Mouse (Mus musculus) heart, embryonic 12.5 days (tissue): ENCODE results near the gene Mdfi. TPM values are rescaled to one million over a fixed set of nuclear protein-coding genes. Genes with fewer than 3 reads are reported as not detected.

Experiments used
- ATAC-seq: fragments of 200-750 bp; cut with Nextera tagmentation; 2 replicates; pipeline ENCODE4 v1.8.0; 2017; ENCODE audit warnings: moderate TSS enrichment, moderate library complexity; ENCODE audit not compliant: insufficient number of reproducible peaks, low FRiP score
- H3K27ac ChIP-seq: fragments of 300-500 bp; sonication (generic); 2 replicates; pipeline ENCODE4 v1.5.1; 2016; ENCODE audit warnings: mild to moderate bottlenecking, moderate library complexity; ENCODE audit not compliant: poor library complexity, severe bottlenecking
- H3K27me3 ChIP-seq: fragments of 300-500 bp; sonication (generic); replicated peaks from 2 replicates; pipeline ENCODE4 v1.6.1; 2016; ENCODE audit warnings: mild to moderate bottlenecking, moderate library complexity
- H3K36me3 ChIP-seq: fragments of 300-500 bp; sonication (generic); 2 replicates; pipeline ENCODE4 v1.6.1; 2016; ENCODE audit warnings: mild to moderate bottlenecking, moderate library complexity
- H3K4me1 ChIP-seq: fragments of 300-500 bp; sonication (generic); replicated peaks from 2 replicates; pipeline ENCODE4 v1.6.1; 2016; ENCODE audit warnings: mild to moderate bottlenecking
- H3K4me2 ChIP-seq: fragments of 300-500 bp; sonication (generic); 2 replicates; pipeline ENCODE4 v1.6.1; 2016; ENCODE audit warnings: mild to moderate bottlenecking, moderate library complexity
- H3K4me3 ChIP-seq: fragments of 300-500 bp; sonication (generic); 2 replicates; pipeline ENCODE4 v1.5.1; 2016; ENCODE audit warnings: mild to moderate bottlenecking
- H3K9ac ChIP-seq: fragments of 300-500 bp; sonication (generic); 2 replicates; pipeline ENCODE4 v1.6.1; 2016; ENCODE audit warnings: mild to moderate bottlenecking, moderate library complexity
- H3K9me3 ChIP-seq: fragments of 300-500 bp; sonication (generic); replicated peaks from 2 replicates; pipeline ENCODE4 v1.6.1; 2016; ENCODE audit warnings: mild to moderate bottlenecking, moderate library complexity
- WGBS: fragments of 180-500 bp; shearing (Covaris S2); methylation state at CpG from one replicate; pipeline ENCODE4 v1.1.7; 2016; 5-methylcytosine and 5-hydroxymethylcytosine counted together
- polyA plus RNA-seq: library from polyadenylated mRNA; unstranded; fragments of >200 nt; fragmentation: Nextera tagmentation; extraction: Ambion mirVana; gene quantifications from 2 replicates; pipeline ENCODE4 v1.2.1, GENCODE M21; 2016

Gene Mdfi
- polyA plus RNA-seq, 1 experiment from 2014 or later = 11.1 TPM

GRCm38 (mm10) chr17:47802806-47803205, 31.7 kb downstream of the Mdfi start:
- Histone ChIP-seq H3K4me2 (no peak overlapping the region), H3K27me3 (no peaks in the 10 kb centered on the region), H3K9me3 (no peaks in the 10 kb centered on the region), H3K36me3 (no peaks in the 10 kb centered on the region), H3K27ac (no peak overlapping the region), H3K9ac (no peak overlapping the region), H3K4me1 (peaks cover 15% of the 10 kb centered on the region), H3K4me3 (no peak overlapping the region)
- ATAC-seq = no peak
- WGBS = 10% methylated on average over 8 of the region's 8 CpGs

- H3K27me3 ChIP-seq = no peaks in the 10 kb centered on the region
- H3K36me3 ChIP-seq = no peaks in the 10 kb centered on the region
- WGBS = 70% methylated on average over 9 of the region's 9 CpGs
- H3K4me2 ChIP-seq = no peak overlapping the region
- ATAC-seq = no peak
- H3K27ac ChIP-seq = no peak overlapping the region
- no peak overlapping the region for H3K4me3 ChIP-seq
- H3K4me1 ChIP-seq = peaks cover 35% of the 10 kb centered on the region
- peaks cover 3% of the 10 kb centered on the region for H3K9me3 ChIP-seq
- H3K9ac ChIP-seq = no peak overlapping the region
Observed at GRCm38 (mm10) chr17:47797383-47797782, 37.1 kb downstream of the Mdfi start.

GRCm38 (mm10) chr17:47796968-47797367, 37.5 kb downstream of the Mdfi start:
- Histone ChIP-seq H3K27ac (no peak overlapping the region), H3K9ac (no peak overlapping the region), H3K27me3 (no peaks in the 10 kb centered on the region), H3K4me1 (peaks cover 35% of the 10 kb centered on the region), H3K36me3 (no peaks in the 10 kb centered on the region), H3K4me2 (no peak overlapping the region), H3K9me3 (peaks cover 3% of the 10 kb centered on the region), H3K4me3 (no peak overlapping the region)
- WGBS = 58% methylated on average over 4 of the region's 4 CpGs
- no peak for ATAC-seq

DNA sequence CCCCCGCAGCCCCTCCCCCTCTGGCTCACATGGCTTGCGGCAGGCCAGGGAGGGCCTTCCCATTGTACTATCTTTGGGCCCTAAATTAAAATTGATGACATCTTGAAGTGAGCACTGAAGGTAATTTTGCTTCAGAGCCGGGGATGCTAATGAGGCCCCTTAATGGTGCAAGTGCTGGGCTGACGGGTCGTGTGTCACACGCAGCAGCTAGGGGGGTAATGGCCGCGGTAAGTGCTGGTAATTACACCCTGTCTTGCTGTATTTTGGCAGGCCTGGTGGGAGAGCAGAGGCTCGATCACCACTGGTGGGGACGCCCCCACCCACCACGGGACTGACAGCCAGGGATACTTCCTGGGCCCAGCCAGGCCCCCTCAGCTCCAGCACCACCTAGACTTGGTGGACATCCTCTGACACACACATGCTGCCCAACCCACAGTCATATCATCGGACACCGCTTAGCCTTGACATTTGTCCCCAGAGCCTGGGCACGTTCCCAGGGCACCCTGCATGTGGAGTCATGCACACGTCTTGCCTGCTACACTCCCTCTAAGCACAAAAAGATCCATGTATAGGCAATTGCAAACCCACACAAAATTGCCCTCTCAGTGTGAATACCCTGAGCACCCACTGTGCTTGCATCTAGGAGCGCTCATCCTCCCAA, 38.2 kb downstream of the Mdfi start:
- peak overlapping the region; percentile 36 for H3K4me2 ChIP-seq
- H3K4me1 ChIP-seq = peaks cover 35% of the 10 kb centered on the region
- H3K27me3 ChIP-seq = no peaks in the 10 kb centered on the region
- no peak overlapping the region for H3K27ac ChIP-seq
- 53% methylated on average over 16 of the region's 16 CpGs for WGBS
- H3K4me3 ChIP-seq = no peak overlapping the region
- peaks cover 6% of the 10 kb centered on the region for H3K36me3 ChIP-seq
- H3K9ac ChIP-seq = no peak overlapping the region
- peaks cover 3% of the 10 kb centered on the region for H3K9me3 ChIP-seq
- no peak for ATAC-seq

DNA sequence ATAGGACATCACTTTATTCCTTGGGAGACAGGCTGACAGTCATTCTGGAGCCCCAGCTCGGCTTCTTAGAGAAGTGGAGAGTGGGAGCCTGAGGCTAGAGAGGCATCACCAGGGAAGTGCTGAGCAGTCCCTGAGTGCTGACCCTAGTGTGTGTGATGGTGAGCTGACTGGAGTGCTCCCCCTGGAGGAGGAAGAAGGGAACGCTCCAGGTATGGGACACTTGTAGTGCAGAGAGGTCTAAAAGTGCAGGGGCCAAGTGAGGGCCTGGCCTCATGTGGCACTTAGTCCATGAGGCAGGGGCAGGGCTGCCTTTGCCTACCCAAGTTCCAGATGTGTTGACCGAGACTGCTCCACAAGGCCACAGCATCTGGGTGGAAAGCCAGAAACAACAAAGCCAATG, 39.0 kb downstream of the Mdfi start:
- no peak overlapping the region for H3K27ac ChIP-seq
- ATAC-seq = no peak
- H3K4me1 ChIP-seq = peaks cover 35% of the 10 kb centered on the region
- H3K9ac ChIP-seq = no peak overlapping the region
- H3K27me3 ChIP-seq = no peaks in the 10 kb centered on the region
- peaks cover 3% of the 10 kb centered on the region for H3K9me3 ChIP-seq
- H3K4me2 ChIP-seq = no peak overlapping the region
- no peak overlapping the region for H3K4me3 ChIP-seq
- WGBS = 36% methylated on average over 3 of the region's 3 CpGs
- H3K36me3 ChIP-seq = peaks cover 13% of the 10 kb centered on the region

DNA sequence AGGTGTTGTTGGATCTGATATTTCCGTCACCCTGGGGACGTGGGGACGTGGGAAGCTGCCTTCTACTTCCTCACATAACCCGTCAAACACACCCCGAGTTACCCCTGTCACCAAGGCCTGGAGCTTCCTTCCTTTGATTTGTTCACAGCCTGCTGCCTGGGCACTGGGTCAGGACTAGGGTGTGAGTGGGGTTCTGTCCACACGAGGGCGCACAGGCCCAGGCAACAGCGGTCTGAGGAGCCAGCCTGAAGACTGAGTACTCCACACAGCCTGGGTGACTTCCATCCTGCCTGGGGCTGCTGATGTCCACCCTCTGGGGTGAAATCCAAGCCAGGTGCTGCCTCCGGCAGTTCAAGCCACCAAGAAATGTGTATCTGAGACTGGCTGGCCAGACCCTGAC, 41.1 kb downstream of the Mdfi start:
- no peak overlapping the region for H3K4me2 ChIP-seq
- H3K9me3 ChIP-seq = peaks cover 3% of the 10 kb centered on the region
- H3K27ac ChIP-seq = peak overlapping the region; percentile 11; the same call in 1 of the 2 replicates
- no peaks in the 10 kb centered on the region for H3K27me3 ChIP-seq
- H3K9ac ChIP-seq = no peak overlapping the region
- peaks cover 37% of the 10 kb centered on the region for H3K4me1 ChIP-seq
- no peak overlapping the region for H3K4me3 ChIP-seq
- peak; percentile 81 for ATAC-seq
- 6% methylated on average over 9 of the region's 9 CpGs for WGBS
- peaks cover 26% of the 10 kb centered on the region for H3K36me3 ChIP-seq

DNA sequence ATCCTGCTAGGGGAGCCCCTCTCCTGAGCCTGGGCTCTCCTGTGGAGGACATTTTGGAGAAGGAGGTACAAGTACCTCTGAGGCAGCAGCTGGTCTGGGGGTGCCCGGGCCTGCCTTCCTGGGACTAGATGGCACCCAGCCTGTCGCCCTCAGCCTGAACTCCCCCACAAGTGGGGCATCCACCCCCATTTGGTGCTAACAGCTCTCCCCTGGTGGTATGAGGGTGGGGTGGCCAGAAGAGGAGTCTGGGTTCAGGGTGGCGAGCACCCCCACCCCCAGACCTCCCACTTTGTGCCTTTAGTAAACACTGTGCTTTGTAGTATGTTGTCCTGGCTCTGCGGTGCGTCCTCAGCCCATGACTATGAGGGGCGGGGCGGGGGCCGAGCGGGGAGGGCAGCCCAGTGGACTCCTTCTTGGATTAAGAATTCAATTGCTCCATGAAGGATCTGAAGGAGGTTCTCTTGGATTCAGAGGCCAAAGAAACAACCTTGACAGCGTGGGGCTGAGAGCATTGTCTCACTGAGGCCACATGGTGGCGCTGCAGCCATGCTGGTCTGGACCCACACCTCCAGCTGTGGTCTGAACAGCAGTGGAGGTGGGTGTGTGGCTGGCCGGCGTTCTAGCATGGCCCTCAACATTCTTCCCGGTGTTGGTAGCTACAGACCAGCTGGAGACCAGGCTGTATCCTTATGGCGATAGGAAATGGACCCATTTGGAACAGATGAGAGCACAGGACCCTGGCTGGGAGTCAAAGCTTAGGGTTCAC, 42.2 kb downstream of the Mdfi start:
- H3K4me3 ChIP-seq = no peak overlapping the region
- H3K36me3 ChIP-seq = peaks cover 26% of the 10 kb centered on the region
- WGBS = 25% methylated on average over 15 of the region's 15 CpGs
- H3K27ac ChIP-seq = no peak overlapping the region
- no peak overlapping the region for H3K4me2 ChIP-seq
- H3K27me3 ChIP-seq = no peaks in the 10 kb centered on the region; the same call in 1 of the 2 replicates
- ATAC-seq = peak; percentile 33
- peaks cover 48% of the 10 kb centered on the region for H3K4me1 ChIP-seq
- peaks cover 3% of the 10 kb centered on the region for H3K9me3 ChIP-seq
- H3K9ac ChIP-seq = no peak overlapping the region

- Histone ChIP-seq H3K4me3 (no peak overlapping the region), H3K4me2 (no peak overlapping the region), H3K27me3 (no peaks in the 10 kb centered on the region; the same call in 1 of the 2 replicates), H3K9me3 (no peaks in the 10 kb centered on the region), H3K36me3 (peaks cover 26% of the 10 kb centered on the region), H3K9ac (no peak overlapping the region), H3K27ac (no peak overlapping the region), H3K4me1 (peaks cover 50% of the 10 kb centered on the region)
- ATAC-seq = no peak
- 74% methylated on average over 6 of the region's 6 CpGs for WGBS
Observed at GRCm38 (mm10) chr17:47788996-47789395, 45.5 kb downstream of the Mdfi start.

DNA sequence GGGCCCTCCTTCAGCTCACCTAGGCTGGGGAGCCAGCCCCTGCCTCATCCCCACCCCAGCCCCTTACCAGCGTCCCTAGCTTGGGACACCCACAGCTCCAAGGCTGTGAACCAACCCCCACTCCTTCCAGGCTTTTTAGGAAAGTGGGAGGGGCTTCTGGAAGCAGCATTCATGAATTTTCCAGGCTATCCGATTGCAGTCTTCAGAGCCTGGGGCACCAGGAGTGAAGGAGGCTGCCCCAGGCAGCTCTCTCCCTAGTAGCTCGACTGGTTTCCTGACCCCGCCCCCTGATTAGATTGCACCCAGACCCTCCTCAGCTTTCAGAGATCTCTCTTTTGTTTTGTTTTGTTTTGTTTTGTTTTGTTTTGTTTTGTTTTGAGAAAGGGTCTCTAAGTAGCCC, 46.2 kb downstream of the Mdfi start:
- no peak overlapping the region for H3K27ac ChIP-seq

DNA sequence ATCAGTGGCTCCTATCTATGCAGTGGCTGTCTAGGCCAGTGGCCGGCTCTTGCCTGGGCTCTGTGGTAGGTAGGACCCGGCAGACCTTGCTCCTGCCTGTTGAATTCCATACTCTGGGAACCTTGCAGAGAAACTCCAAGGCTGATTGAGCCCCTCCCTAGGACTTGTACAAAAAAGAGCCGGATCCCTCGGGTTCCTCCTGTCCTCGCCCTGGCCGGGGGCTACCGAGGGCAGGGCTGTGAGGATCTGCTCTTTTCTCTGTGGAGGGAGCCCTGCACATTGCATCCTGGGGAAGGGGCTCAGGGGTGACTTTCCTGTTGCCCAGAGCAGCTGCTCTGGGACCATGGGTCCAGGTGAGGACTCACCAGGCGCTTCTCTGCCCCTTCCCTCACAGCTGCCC, 46.9 kb downstream of the Mdfi start:
- 0 out of 2 replicates have a peak overlapping the region, but pooled peaks have one; percentile 35 for H3K9ac ChIP-seq

More for the DNA sequence above, 46.2 kb downstream of the Mdfi start:
- Histone ChIP-seq H3K36me3 (peaks cover 26% of the 10 kb centered on the region), H3K9ac (no peak overlapping the region), H3K4me1 (peaks cover 47% of the 10 kb centered on the region), H3K27me3 (no peaks in the 10 kb centered on the region; the same call in 1 of the 2 replicates), H3K4me3 (no peak overlapping the region), H3K9me3 (no peaks in the 10 kb centered on the region), H3K4me2 (no peak overlapping the region)
- no peak for ATAC-seq
- WGBS = 10% methylated on average over 4 of the region's 4 CpGs

GRCm38 (mm10) chr17:47784411-47784810, 50.1 kb downstream of the Mdfi start:
- Histone ChIP-seq H3K27me3 (no peaks in the 10 kb centered on the region; the same call in 1 of the 2 replicates), H3K4me2 (no peak overlapping the region), H3K9ac (no peak overlapping the region), H3K4me1 (peaks cover 41% of the 10 kb centered on the region), H3K27ac (no peak overlapping the region), H3K9me3 (no peaks in the 10 kb centered on the region), H3K4me3 (no peak overlapping the region), H3K36me3 (0 out of 2 replicates have a peak, but pooled peaks cover 3% of the 10 kb centered on the region)
- WGBS = 76% methylated on average over 6 of the region's 6 CpGs
- no peak for ATAC-seq

More for the DNA sequence above, 46.9 kb downstream of the Mdfi start:
- 47% methylated on average over 8 of the region's 8 CpGs for whole genome bisulfite sequencing
- Histone ChIP-seq H3K27ac (no peak overlapping the region), H3K9me3 (no peaks in the 10 kb centered on the region), H3K4me3 (no peak overlapping the region), H3K4me2 (no peak overlapping the region), H3K27me3 (no peaks in the 10 kb centered on the region; the same call in 1 of the 2 replicates), H3K36me3 (peaks cover 26% of the 10 kb centered on the region), H3K4me1 (peaks cover 40% of the 10 kb centered on the region)
- ATAC-seq = no peak
